Mouse (Mus musculus) neural tube, embryonic 10.5 days (tissue): ENCODE data around the gene Zbtb21.
"Not testable (repeated sequence)": the region's sequence is repeated elsewhere in the genome, so short reads cannot be mapped to it uniquely, and the experiment has no call there.

ENCODE experiments used
- DNase-seq: peaks from one replicate; pipeline ENCODE4 v3.0.0-alpha.2; 2017; ENCODE audit warnings: low spot score; ENCODE audit errors: extremely low spot score

Gene Zbtb21

DNA sequence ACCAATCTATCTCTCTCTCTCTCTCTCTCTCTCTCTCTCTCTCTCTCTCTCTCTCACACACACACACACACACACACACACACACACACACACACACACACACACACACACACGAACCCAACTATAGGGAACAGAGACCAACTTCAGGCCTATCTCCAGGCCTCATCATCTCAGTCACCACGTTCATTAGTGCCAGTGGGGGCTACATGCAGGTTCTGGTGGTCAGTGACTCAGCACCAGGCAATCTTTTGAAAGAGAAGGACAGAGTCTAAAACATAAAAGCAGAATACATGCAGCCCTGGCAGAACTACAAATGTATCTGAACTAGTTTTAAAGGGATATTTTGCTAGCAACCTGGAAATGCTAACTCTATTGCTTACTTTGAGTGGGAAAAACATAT, 15.4 kb downstream of the Zbtb21 start:
- not testable (repeated sequence) for DNase-seq

- no peak for DNase-seq
These were observed 20.6 kb downstream of the Zbtb21 start for GRCm38 (mm10) chr16:97941844-97942243.

GRCm38 (mm10) chr16:97940471-97940973, 21.9 kb downstream of the Zbtb21 start:
- no peak for DNase-seq

DNA sequence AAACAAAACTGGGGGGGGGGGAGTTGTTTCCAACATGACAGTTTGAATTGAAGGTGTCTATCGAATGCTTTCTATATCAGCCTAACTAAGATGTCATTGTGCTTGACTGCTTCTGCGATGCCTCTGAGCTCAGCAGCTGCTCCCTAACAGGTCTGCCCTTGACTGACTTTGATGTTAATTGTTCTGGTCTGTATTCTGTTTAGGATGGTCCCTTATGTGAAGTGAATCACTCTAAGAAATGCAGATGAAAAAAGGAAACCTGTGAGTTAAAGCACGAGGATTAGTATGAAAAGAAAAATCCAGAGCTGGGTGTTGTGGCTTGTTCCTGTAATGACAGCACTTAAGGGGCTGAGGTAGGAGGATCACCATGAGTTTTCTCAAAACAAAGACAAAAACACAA, 26.6 kb downstream of the Zbtb21 start:
- no peak for DNase-seq

DNA sequence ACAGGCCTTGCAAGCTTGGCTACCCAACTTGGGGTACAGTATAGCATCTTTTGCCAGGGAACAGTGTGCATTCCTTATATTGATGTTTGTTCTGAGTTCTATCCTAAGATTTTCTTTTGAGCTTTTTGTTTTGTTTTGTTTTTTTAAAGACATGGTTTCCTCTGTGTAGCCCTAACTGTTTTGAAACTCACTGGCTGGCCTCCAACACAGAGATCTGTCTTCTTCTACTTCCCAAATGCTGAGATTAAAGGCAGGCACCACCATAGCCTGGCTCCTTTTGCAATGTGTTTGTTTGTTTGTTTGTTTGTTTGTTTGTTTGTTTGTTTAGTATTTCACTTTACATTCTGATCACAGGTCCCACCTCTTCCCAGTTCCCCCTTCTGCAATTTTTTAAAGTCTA, 32.2 kb downstream of the Zbtb21 start:
- no peak for DNase-seq

DNA sequence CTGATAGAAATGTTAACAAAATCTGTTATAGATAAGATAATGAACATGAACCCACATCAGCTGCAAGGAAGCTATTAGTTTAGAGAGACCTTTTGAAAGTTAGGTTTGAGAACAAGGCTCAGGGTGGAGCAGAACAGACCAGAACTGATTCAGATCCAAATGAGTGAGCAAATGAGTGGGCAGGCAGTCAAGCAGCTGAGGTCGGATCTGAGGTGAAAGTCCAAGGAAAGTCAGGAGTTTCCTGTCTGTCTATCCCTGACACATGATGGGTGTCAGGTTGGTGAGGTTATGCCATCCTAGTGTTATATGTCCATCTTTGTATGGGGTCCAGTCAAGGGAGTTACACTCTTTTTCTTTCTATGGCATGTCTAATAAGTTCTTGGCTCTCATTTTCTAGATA, 32.9 kb downstream of the Zbtb21 start:
- DNase-seq = no peak

- no peak for DNase-seq
These were observed 35.0 kb downstream of the Zbtb21 start for GRCm38 (mm10) chr16:97927331-97927938.

- DNase-seq = no peak
These were observed 36.0 kb downstream of the Zbtb21 start for GRCm38 (mm10) chr16:97926381-97926780.

DNA sequence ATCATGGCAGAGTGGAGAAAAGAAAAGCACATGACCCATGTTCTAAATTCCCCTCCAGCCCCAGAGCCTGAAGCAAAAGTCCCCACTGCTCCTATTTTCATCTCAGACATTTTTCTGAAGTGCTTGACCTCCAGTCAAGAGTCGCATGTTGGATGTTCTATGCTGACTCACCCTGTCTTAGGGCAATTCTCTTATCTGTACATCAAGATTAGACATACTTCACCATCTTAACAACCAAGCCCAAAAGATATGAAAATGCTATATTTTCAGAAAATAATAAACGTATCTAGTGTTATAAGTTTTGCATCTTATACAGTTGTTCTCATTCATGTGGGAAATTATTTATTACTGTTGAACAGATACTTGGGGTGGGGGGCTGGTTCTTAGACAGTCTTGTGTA, 36.7 kb downstream of the Zbtb21 start:
- no peak for DNase-seq

DNA sequence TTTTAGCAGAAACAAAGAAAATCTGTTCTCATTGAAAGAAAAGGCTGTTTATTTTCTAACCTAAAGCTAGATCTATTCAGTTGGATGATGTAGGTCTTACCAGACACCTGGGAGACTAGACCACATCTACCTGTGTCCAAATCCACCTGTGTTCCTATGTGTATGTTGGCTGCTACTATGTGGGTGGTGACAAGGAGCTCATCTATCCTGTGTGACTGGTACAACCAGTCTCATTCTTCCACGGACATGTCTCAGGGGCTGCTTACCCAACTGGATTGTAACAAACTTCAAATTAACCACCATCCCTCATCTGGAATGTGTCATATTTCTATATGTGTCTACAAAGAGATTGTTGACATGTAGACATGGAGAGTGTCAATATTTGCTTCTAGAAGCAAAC, 38.7 kb downstream of the Zbtb21 start:
- no peak for DNase-seq

DNA sequence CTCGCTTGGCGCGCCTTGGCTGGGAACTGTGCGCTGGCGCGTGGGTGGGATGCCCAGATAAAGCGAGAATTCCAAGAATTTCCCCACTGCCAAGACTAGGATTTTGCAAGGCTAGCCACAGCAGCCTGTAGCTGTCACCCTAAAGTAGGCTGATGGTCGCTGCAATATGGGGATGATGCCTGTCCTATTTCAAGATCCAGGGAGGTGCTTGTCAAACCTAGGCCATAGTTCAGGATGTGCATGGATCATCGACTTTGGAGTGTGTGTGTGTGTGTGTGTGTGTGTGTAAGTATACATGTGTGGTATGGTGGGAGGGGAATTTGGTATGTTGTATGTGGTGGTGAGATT, 39.7 kb downstream of the Zbtb21 start:
- DNase-seq = no peak

DNA sequence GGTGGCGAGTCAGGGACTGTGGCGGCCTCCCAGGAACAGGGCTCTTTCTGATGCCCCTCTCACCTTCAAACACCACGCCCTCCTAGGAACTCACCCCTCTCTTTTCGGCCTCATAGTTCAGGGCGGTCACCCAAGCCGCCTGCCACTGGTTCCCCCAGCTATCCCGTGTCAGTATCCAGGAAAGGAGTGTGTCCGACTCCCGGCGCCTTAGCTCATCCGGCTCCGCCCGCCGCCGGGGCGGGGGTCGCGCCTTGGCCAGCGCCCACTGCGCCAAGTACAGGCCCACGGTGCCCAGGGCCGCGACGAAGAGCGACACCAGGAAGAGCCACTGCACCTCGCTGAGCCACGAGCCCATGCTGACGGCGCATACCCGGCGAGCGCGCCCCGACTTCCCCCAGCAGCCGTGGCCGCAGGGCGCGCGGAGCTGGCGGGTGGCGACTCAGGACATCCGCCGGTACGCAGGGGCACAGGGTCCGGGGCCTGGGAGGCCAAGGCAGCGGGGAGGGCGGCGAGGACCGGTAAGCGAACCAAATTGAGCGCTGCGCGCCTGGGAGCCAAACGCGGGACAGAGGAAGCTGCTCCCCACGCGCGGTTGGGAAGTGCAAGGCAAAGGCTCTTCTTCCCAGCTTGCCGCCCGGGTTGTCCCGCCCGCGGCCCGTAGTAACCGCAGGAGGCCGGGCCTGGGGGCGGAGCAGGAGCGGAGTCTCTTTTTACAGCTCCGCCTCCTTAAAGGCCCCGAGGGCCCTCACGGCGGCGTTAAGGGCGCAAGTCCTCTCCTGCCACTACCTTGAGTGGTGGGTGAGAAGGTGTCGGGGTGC, 40.3 kb downstream of the Zbtb21 start:
- peak; percentile 83 for DNase-seq

GRCm38 (mm10) chr16:97920621-97921020, 41.8 kb downstream of the Zbtb21 start:
- no peak for DNase-seq

GRCm38 (mm10) chr16:97919793-97920192, 42.6 kb downstream of the Zbtb21 start:
- DNase-seq = no peak

DNA sequence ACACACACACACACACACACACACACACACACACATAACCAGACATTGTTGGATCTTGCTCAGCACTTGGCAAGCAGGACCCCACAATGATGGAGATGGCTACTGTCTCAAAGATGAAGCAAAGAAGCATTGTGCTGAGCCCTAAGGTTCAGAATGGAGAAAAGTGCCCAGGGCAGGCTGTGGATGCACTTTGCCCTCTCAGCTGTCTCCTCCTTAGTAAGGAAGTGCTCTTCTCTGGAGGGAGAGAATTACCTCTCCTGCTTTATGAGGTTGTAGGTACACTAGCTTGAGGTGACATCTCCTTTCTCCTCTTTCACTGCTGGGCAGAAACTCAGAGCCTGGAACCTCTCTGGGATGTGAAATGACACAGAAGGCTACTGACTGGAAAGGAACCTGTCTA, 49.5 kb downstream of the Zbtb21 start:
- no peak for DNase-seq

GRCm38 (mm10) chr16:97909356-97909755, 53.1 kb downstream of the Zbtb21 start:
- no peak for DNase-seq

GRCm38 (mm10) chr16:97907496-97907895, 54.9 kb downstream of the Zbtb21 start:
- no peak for DNase-seq

GRCm38 (mm10) chr16:97906337-97906736, 56.1 kb downstream of the Zbtb21 start:
- DNase-seq = no peak

- no peak for DNase-seq
These were observed 56.9 kb downstream of the Zbtb21 start for GRCm38 (mm10) chr16:97905449-97905991.

- DNase-seq = no peak
These were observed 58.4 kb downstream of the Zbtb21 start for GRCm38 (mm10) chr16:97904035-97904434.

GRCm38 (mm10) chr16:97897346-97898024, 64.9 kb downstream of the Zbtb21 start:
- DNase-seq = no peak
